Mouse (Mus musculus) heart, embryonic 13.5 days (tissue): ENCODE results near the gene Tgfbr3. TPM values are rescaled to one million over a fixed set of nuclear protein-coding genes. Genes with fewer than 3 reads are reported as not detected.

ENCODE experiments used
- ATAC-seq: fragments of 200-750 bp; cut with Nextera tagmentation; 2 replicates; pipeline ENCODE4 v1.8.0; 2017; ENCODE audit warnings: moderate TSS enrichment; ENCODE audit not compliant: insufficient number of reproducible peaks, low FRiP score, low TSS enrichment; ENCODE audit errors: extremely low read depth
- H3K27ac ChIP-seq: fragments of 300-500 bp; sonication (generic); replicated peaks from 2 replicates; pipeline ENCODE4 v1.5.1; 2015; ENCODE audit warnings: moderate library complexity, mild to moderate bottlenecking, inconsistent platforms
- H3K27me3 ChIP-seq: fragments of 300-500 bp; sonication (generic); replicated peaks from 2 replicates; pipeline ENCODE4 v1.6.1; 2015; ENCODE audit warnings: mild to moderate bottlenecking, inconsistent platforms
- H3K36me3 ChIP-seq: fragments of 300-500 bp; sonication (generic); 2 replicates; pipeline ENCODE4 v1.6.1; 2015; ENCODE audit warnings: mild to moderate bottlenecking, inconsistent platforms
- H3K4me1 ChIP-seq: fragments of 300-500 bp; sonication (generic); 2 replicates; pipeline ENCODE4 v1.6.1; 2015; ENCODE audit warnings: inconsistent platforms
- H3K4me2 ChIP-seq: fragments of 300-500 bp; sonication (generic); 2 replicates; pipeline ENCODE4 v1.6.1; 2015; ENCODE audit warnings: inconsistent platforms, mild to moderate bottlenecking, moderate library complexity
- H3K4me3 ChIP-seq: fragments of 300-500 bp; sonication (generic); 2 replicates; pipeline ENCODE4 v1.5.1; 2015; ENCODE audit warnings: moderate library complexity, mild to moderate bottlenecking, inconsistent platforms
- H3K9ac ChIP-seq: fragments of 300-500 bp; sonication (generic); 2 replicates; pipeline ENCODE4 v1.6.1; 2015; ENCODE audit warnings: inconsistent platforms, mild to moderate bottlenecking, moderate library complexity
- H3K9me3 ChIP-seq: fragments of 300-500 bp; sonication (generic); 2 replicates; pipeline ENCODE4 v1.6.1; 2016; ENCODE audit warnings: inconsistent platforms
- WGBS: fragments of 180-500 bp; shearing (Covaris S2); methylation state at CpG from one replicate; pipeline ENCODE4 v1.1.7; 2015; ENCODE audit warnings: mixed read lengths; 5-methylcytosine and 5-hydroxymethylcytosine counted together
- polyA plus RNA-seq: library from polyadenylated mRNA; unstranded; fragments of >200 nt; fragmentation: Nextera tagmentation; extraction: Ambion mirVana; gene quantifications from 2 replicates; pipeline ENCODE4 v1.2.1, GENCODE M21; 2015

The Tgfbr3 gene
- polyA plus RNA-seq, 1 experiment from 2014 or later = 19.1 TPM

- WGBS = 15% methylated on average over 12 of the region's 12 CpGs
- H3K27ac ChIP-seq = peak overlapping the region; percentile 91
- H3K36me3 ChIP-seq = no peaks in the 10 kb centered on the region
- ATAC-seq = peak; percentile 72
- H3K9me3 ChIP-seq = no peaks in the 10 kb centered on the region
- peak overlapping the region; percentile 55 for H3K4me2 ChIP-seq
- peaks cover 3% of the 10 kb centered on the region; the same call in 1 of the 2 replicates for H3K27me3 ChIP-seq
- H3K4me3 ChIP-seq = no peak overlapping the region
- H3K9ac ChIP-seq = peak overlapping the region; percentile 30; the same call in 1 of the 2 replicates
- H3K4me1 ChIP-seq = peaks cover 45% of the 10 kb centered on the region
Measured at GRCm38 (mm10) chr5:107087829-107088808, 201.3 kb downstream of the Tgfbr3 start.

- Histone ChIP-seq H3K27me3 (peaks cover 3% of the 10 kb centered on the region; the same call in 1 of the 2 replicates), H3K4me1 (peaks cover 36% of the 10 kb centered on the region), H3K4me2 (no peak overlapping the region), H3K27ac (peak overlapping the region; percentile 91), H3K4me3 (no peak overlapping the region), H3K9me3 (no peaks in the 10 kb centered on the region), H3K9ac (no peak overlapping the region), H3K36me3 (no peaks in the 10 kb centered on the region)
- WGBS = 28% methylated on average over 2 of the region's 2 CpGs
- ATAC-seq = no peak
Measured at GRCm38 (mm10) chr5:107087291-107087690, 202.1 kb downstream of the Tgfbr3 start.

GRCm38 (mm10) chr5:107086166-107086565 lies 203.3 kb downstream of the Tgfbr3 start:
- Histone ChIP-seq H3K4me2 (no peak overlapping the region), H3K36me3 (no peaks in the 10 kb centered on the region), H3K4me1 (peaks cover 33% of the 10 kb centered on the region), H3K27me3 (peaks cover 3% of the 10 kb centered on the region; the same call in 1 of the 2 replicates), H3K4me3 (no peak overlapping the region), H3K9me3 (no peaks in the 10 kb centered on the region), H3K9ac (no peak overlapping the region), H3K27ac (no peak overlapping the region)
- no peak for ATAC-seq
- 82% methylated on average over 5 of the region's 5 CpGs for WGBS

GRCm38 (mm10) chr5:107084431-107084830 lies 205.0 kb downstream of the Tgfbr3 start:
- Histone ChIP-seq H3K27me3 (peaks cover 3% of the 10 kb centered on the region; the same call in 1 of the 2 replicates), H3K4me3 (no peak overlapping the region), H3K36me3 (no peaks in the 10 kb centered on the region), H3K27ac (no peak overlapping the region), H3K9me3 (no peaks in the 10 kb centered on the region), H3K4me2 (no peak overlapping the region), H3K4me1 (peaks cover 40% of the 10 kb centered on the region), H3K9ac (no peak overlapping the region)
- no peak for ATAC-seq
- 49% methylated on average over 4 of the region's 4 CpGs for WGBS

GRCm38 (mm10) chr5:107082011-107082410 lies 207.4 kb downstream of the Tgfbr3 start:
- H3K4me3 ChIP-seq = no peak overlapping the region
- no peak for ATAC-seq
- H3K36me3 ChIP-seq = no peaks in the 10 kb centered on the region
- no peak overlapping the region for H3K9ac ChIP-seq
- peaks cover 25% of the 10 kb centered on the region for H3K4me1 ChIP-seq
- no peaks in the 10 kb centered on the region for H3K9me3 ChIP-seq
- no peak overlapping the region for H3K4me2 ChIP-seq
- H3K27me3 ChIP-seq = peaks cover 3% of the 10 kb centered on the region; the same call in 1 of the 2 replicates
- H3K27ac ChIP-seq = 0 out of 2 replicates have a peak overlapping the region, but pooled peaks have one; percentile 29
- WGBS = 75% methylated on average over 3 of the region's 3 CpGs

- Histone ChIP-seq H3K27ac (peak overlapping the region; percentile 75), H3K36me3 (no peaks in the 10 kb centered on the region), H3K4me1 (peaks cover 23% of the 10 kb centered on the region), H3K9ac (no peak overlapping the region), H3K9me3 (no peaks in the 10 kb centered on the region), H3K4me3 (no peak overlapping the region), H3K27me3 (peaks cover 3% of the 10 kb centered on the region; the same call in 1 of the 2 replicates), H3K4me2 (no peak overlapping the region)
- 46% methylated on average over 12 of the region's 12 CpGs for WGBS
- ATAC-seq = peak; percentile 48
Measured at GRCm38 (mm10) chr5:107080986-107081624, 208.3 kb downstream of the Tgfbr3 start.

- Histone ChIP-seq H3K4me1 (peaks cover 32% of the 10 kb centered on the region), H3K4me3 (no peak overlapping the region), H3K9me3 (no peaks in the 10 kb centered on the region), H3K27ac (peak overlapping the region; percentile 75), H3K36me3 (no peaks in the 10 kb centered on the region), H3K9ac (0 out of 2 replicates have a peak overlapping the region, but pooled peaks have one; percentile 8), H3K4me2 (no peak overlapping the region), H3K27me3 (peaks cover 1% of the 10 kb centered on the region; the same call in 1 of the 2 replicates)
- 55% methylated on average over 8 of the region's 8 CpGs for WGBS
- no peak for ATAC-seq
Measured at GRCm38 (mm10) chr5:107079920-107080319, 209.5 kb downstream of the Tgfbr3 start.

GRCm38 (mm10) chr5:107079146-107079638 lies 210.2 kb downstream of the Tgfbr3 start:
- Histone ChIP-seq H3K27me3 (no peaks in the 10 kb centered on the region), H3K9me3 (no peaks in the 10 kb centered on the region), H3K9ac (0 out of 2 replicates have a peak overlapping the region, but pooled peaks have one; percentile 44), H3K36me3 (no peaks in the 10 kb centered on the region), H3K4me1 (peaks cover 38% of the 10 kb centered on the region), H3K27ac (peak overlapping the region; percentile 75), H3K4me3 (no peak overlapping the region), H3K4me2 (no peak overlapping the region)
- ATAC-seq = no peak
- WGBS = 44% methylated on average over 11 of the region's 11 CpGs

- H3K9ac ChIP-seq = no peak overlapping the region
- no peak overlapping the region for H3K4me3 ChIP-seq
- no peaks in the 10 kb centered on the region for H3K27me3 ChIP-seq
- no peak for ATAC-seq
- H3K4me1 ChIP-seq = peaks cover 44% of the 10 kb centered on the region
- no peaks in the 10 kb centered on the region for H3K9me3 ChIP-seq
- WGBS = 93% methylated on average over 3 of the region's 3 CpGs
- H3K27ac ChIP-seq = peak overlapping the region; percentile 20
- H3K36me3 ChIP-seq = no peaks in the 10 kb centered on the region
- H3K4me2 ChIP-seq = no peak overlapping the region
Measured at GRCm38 (mm10) chr5:107078361-107078760, 211.1 kb downstream of the Tgfbr3 start.

- H3K36me3 ChIP-seq = no peaks in the 10 kb centered on the region
- peak overlapping the region; percentile 20 for H3K27ac ChIP-seq
- no peak for ATAC-seq
- no peak overlapping the region for H3K4me2 ChIP-seq
- H3K4me1 ChIP-seq = peaks cover 47% of the 10 kb centered on the region
- no peak overlapping the region for H3K4me3 ChIP-seq
- WGBS = 89% methylated on average over 7 of the region's 7 CpGs
- no peaks in the 10 kb centered on the region for H3K27me3 ChIP-seq
- H3K9ac ChIP-seq = no peak overlapping the region
- no peaks in the 10 kb centered on the region for H3K9me3 ChIP-seq
Measured at GRCm38 (mm10) chr5:107077900-107078299, 211.5 kb downstream of the Tgfbr3 start.

- 62% methylated on average over 13 of the region's 13 CpGs for WGBS
- Histone ChIP-seq H3K27ac (peak overlapping the region; percentile 69), H3K9ac (0 out of 2 replicates have a peak overlapping the region, but pooled peaks have one; percentile 12), H3K27me3 (no peaks in the 10 kb centered on the region), H3K4me3 (no peak overlapping the region), H3K4me2 (no peak overlapping the region), H3K36me3 (no peaks in the 10 kb centered on the region), H3K9me3 (no peaks in the 10 kb centered on the region), H3K4me1 (peaks cover 48% of the 10 kb centered on the region)
- no peak for ATAC-seq
Measured at GRCm38 (mm10) chr5:107074980-107075583, 214.3 kb downstream of the Tgfbr3 start.
